Mouse (Mus musculus) liver, embryonic 13.5 days (tissue): Measurements from ENCODE around the gene Erich3. TPM values are rescaled to one million over a fixed set of nuclear protein-coding genes. Genes with fewer than 3 reads are reported as not detected.

Experiments
- ATAC-seq: fragments of 200-750 bp; cut with Nextera tagmentation; 2 replicates; pipeline ENCODE4 v1.8.0; 2017; ENCODE audit warnings: low read depth, mild to moderate bottlenecking, moderate number of reproducible peaks, moderate library complexity
- DNase-seq: peaks from one replicate; pipeline ENCODE4 v3.0.0; 2022
- H3K27ac ChIP-seq: fragments of 300-500 bp; sonication (generic); 2 replicates; pipeline ENCODE4 v1.5.1; 2015; ENCODE audit warnings: moderate library complexity, mild to moderate bottlenecking, inconsistent platforms
- H3K27me3 ChIP-seq: fragments of 300-500 bp; sonication (generic); 2 replicates; pipeline ENCODE4 v1.6.1; 2015; ENCODE audit warnings: mild to moderate bottlenecking, inconsistent platforms
- H3K36me3 ChIP-seq: fragments of 300-500 bp; sonication (generic); 2 replicates; pipeline ENCODE4 v1.6.1; 2015; ENCODE audit warnings: mild to moderate bottlenecking, inconsistent platforms
- H3K4me1 ChIP-seq: fragments of 300-500 bp; sonication (generic); replicated peaks from 2 replicates; pipeline ENCODE4 v1.6.1; 2015; ENCODE audit warnings: inconsistent platforms
- H3K4me2 ChIP-seq: fragments of 300-500 bp; sonication (generic); 2 replicates; pipeline ENCODE4 v1.6.1; 2015; ENCODE audit warnings: inconsistent platforms, mild to moderate bottlenecking, moderate library complexity
- H3K4me3 ChIP-seq: fragments of 300-500 bp; sonication (generic); replicated peaks from 2 replicates; pipeline ENCODE4 v1.5.1; 2015; ENCODE audit warnings: mild to moderate bottlenecking, inconsistent platforms
- H3K9ac ChIP-seq: fragments of 300-500 bp; sonication (generic); 2 replicates; pipeline ENCODE4 v1.6.1; 2015; ENCODE audit warnings: mild to moderate bottlenecking, inconsistent platforms
- H3K9me3 ChIP-seq: fragments of 300-500 bp; sonication (generic); replicated peaks from 2 replicates; pipeline ENCODE4 v1.6.1; 2016; ENCODE audit warnings: inconsistent platforms
- WGBS: fragments of 180-500 bp; shearing (Covaris S2); methylation state at CpG from one replicate; pipeline ENCODE4 v1.1.7; 2015; ENCODE audit not compliant: insufficient replicate concordance; 5-methylcytosine and 5-hydroxymethylcytosine counted together
- polyA plus RNA-seq: library from polyadenylated mRNA; unstranded; fragments of >200 nt; fragmentation: Nextera tagmentation; extraction: Ambion mirVana; gene quantifications from 2 replicates; pipeline ENCODE4 v1.2.1, GENCODE M21; 2015

Erich3 gene
- polyA plus RNA-seq, 1 experiment from 2014 or later = not detected

DNA sequence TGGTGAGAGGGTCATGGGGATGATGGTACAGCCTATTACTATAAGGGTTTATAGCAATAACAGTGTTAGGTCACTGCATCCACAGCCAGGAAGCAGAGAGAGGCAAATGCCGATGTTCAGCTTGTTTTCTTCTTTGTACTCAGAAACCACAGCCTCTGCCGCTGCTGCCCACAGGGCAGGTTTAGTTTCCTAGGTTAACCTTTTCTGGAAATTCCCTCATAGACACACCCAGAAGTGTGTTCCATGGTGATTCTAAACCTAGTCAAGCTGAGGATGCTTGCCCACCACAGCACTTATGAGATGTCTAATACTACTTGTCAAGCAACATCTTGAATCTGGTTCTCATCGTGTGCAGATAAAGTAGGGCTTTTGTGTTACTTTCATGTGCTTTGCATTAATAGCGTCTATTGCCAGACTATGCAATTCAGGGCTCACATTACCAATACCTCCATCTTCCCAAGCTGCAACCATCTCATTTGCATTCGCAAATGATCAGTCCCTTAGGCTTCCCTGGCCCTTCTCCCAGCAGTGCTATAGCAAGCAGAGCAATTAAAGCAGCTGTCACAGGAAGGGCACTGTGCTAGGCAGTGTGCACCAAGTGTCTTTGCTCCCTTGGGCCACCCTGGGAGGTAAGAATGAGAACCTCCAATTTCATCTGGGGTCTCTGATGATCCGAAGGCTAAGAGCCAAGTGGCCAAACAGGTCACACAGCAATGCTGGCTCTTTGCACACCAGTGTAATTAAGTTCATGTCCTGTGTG is 115.4 kb downstream of the Erich3 start:
- Histone ChIP-seq H3K4me3 (no peak overlapping the region), H3K36me3 (no peaks in the 10 kb centered on the region)
- WGBS = 52% methylated on average over 6 of the region's 6 CpGs

DNA sequence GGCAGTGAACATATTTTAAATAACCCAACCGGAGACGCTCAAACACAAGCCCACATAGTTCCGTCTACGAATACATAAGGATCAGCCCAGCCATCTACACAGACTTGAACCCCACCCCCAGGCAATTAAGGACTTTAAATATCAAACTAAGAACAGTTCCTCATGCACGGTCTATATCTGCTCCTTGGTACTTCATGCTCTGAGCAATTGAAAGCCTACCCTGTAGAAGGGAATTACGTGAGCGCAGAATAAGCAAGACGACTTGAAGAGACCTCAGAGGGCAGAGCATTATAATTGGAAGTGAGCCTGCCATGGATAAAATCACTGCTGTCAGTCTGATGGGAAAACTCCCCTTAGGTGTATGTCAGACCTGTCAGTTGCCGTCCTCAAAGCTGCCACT is 122.7 kb downstream of the Erich3 start:
- Histone ChIP-seq H3K4me3 (no peak overlapping the region), H3K9me3 (no peaks in the 10 kb centered on the region), H3K36me3 (no peaks in the 10 kb centered on the region), H3K4me1 (no peaks in the 10 kb centered on the region), H3K27me3 (no peaks in the 10 kb centered on the region), H3K9ac (no peak overlapping the region), H3K4me2 (no peak overlapping the region), H3K27ac (no peak overlapping the region)
- DNase-seq (no peak), ATAC-seq (no peak)
- 86% methylated on average over 9 of the region's 9 CpGs for WGBS

More for the DNA sequence above, 115.4 kb downstream of the Erich3 start:
- Histone ChIP-seq H3K27ac (no peak overlapping the region), H3K27me3 (no peaks in the 10 kb centered on the region), H3K4me1 (no peaks in the 10 kb centered on the region), H3K9ac (no peak overlapping the region), H3K4me2 (no peak overlapping the region), H3K9me3 (no peaks in the 10 kb centered on the region)
- DNase-seq (no peak), ATAC-seq (no peak)

- Histone ChIP-seq H3K36me3 (no peaks in the 10 kb centered on the region), H3K27ac (no peak overlapping the region), H3K4me2 (no peak overlapping the region), H3K9ac (no peak overlapping the region), H3K4me1 (no peaks in the 10 kb centered on the region), H3K27me3 (no peaks in the 10 kb centered on the region), H3K4me3 (no peak overlapping the region), H3K9me3 (no peaks in the 10 kb centered on the region)
- ATAC-seq (no peak), DNase-seq (no peak)
- 47% methylated on average over 3 of the region's 3 CpGs for WGBS
Measured at GRCm38 (mm10) chr3:154787611-154788010, 124.0 kb downstream of the Erich3 start.

DNA sequence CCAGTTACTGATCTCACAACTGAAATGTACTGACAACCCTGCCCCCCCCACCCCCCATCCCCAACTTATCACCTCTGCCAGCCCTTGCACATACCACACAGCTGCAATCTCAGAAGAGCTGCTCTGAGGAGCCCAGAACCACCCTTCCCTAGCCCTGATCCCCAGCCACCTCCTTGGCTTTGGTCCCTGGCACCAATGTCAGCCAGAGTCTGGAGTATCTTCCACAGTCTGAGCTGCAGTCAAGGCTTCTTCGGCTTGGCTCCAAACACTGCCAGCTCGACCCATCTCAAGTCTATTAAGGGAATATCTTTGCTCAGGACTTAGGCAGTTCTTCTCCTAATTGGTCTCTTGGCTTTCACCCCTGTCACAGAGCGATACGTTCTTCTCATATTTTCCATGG is 129.9 kb downstream of the Erich3 start:
- no peak for ATAC-seq
- no peaks in the 10 kb centered on the region for H3K9me3 ChIP-seq
- H3K4me3 ChIP-seq = no peak overlapping the region
- no peaks in the 10 kb centered on the region for H3K36me3 ChIP-seq
- H3K27ac ChIP-seq = no peak overlapping the region
- no peaks in the 10 kb centered on the region for H3K27me3 ChIP-seq
- no peak overlapping the region for H3K4me2 ChIP-seq
- H3K4me1 ChIP-seq = no peaks in the 10 kb centered on the region
- 69% methylated on average over 4 of the region's 4 CpGs for WGBS
- H3K9ac ChIP-seq = no peak overlapping the region
- no peak for DNase-seq

DNA sequence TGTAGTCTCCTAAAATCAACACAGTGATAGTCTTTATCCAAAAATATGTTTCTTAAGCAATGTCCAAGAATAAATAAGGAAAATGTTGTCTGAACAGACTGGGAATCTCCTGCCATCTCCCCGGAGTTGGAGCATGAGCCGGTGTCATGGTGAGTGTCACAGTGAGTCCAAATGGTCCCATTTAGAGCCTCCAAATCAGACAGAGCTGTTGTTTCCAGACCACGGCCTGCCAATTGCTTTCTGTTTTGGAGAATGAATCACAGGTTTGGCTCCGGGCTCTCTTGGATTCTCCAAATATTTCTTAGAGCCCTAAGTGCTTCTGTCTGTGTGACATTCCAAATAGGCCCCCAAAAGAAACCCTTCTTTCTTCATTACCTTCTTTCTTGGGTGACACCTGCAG is 135.1 kb downstream of the Erich3 start:
- WGBS = 72% methylated on average over 4 of the region's 4 CpGs
- ATAC-seq (no peak), DNase-seq (no peak)
- Histone ChIP-seq H3K9ac (no peak overlapping the region), H3K4me3 (no peak overlapping the region), H3K27ac (no peak overlapping the region), H3K27me3 (no peaks in the 10 kb centered on the region), H3K9me3 (no peaks in the 10 kb centered on the region), H3K36me3 (no peaks in the 10 kb centered on the region), H3K4me2 (no peak overlapping the region), H3K4me1 (no peaks in the 10 kb centered on the region)

- DNase-seq = no peak
- ATAC-seq = no peak
- Histone ChIP-seq H3K9me3 (no peaks in the 10 kb centered on the region), H3K36me3 (no peaks in the 10 kb centered on the region), H3K9ac (no peak overlapping the region), H3K4me3 (no peak overlapping the region), H3K27me3 (no peaks in the 10 kb centered on the region), H3K4me2 (no peak overlapping the region), H3K27ac (no peak overlapping the region), H3K4me1 (no peaks in the 10 kb centered on the region)
- 83% methylated on average over 8 of the region's 8 CpGs for whole genome bisulfite sequencing
Measured at GRCm38 (mm10) chr3:154800454-154800853, 136.8 kb downstream of the Erich3 start.

DNA sequence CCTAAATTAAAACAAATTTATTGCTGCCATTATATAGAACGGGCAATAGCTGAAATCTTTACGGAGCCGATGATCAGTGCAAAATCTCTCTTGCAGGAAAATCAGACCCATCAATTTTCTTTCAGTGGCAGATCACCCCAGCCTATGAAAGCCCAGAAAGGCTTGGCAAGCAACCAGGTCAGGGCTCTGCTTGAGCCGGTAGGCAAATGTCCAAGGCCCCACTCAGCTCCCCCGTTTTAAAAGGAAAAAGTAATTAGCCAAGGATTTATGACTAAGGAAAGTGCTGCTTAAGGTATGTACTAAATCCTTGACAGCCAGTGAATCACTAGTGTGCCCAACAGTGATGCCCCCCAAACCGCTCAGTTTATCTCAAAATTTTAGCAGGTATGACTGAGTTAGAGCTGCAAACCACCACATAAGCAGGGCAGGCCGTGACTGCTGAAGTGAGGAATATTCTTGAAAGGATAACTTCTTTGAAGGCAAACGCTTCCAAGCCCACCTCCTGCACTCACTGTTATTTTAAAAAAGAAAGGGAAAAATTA is 137.3 kb downstream of the Erich3 start:
- 71% methylated on average over 8 of the region's 8 CpGs for WGBS
- no peak for DNase-seq
- no peak for ATAC-seq

GRCm38 (mm10) chr3:154806626-154807025 is 143.0 kb downstream of the Erich3 start:
- 22% methylated on average over 7 of the region's 7 CpGs for WGBS

More for the DNA sequence above, 137.3 kb downstream of the Erich3 start:
- Histone ChIP-seq H3K4me1 (no peaks in the 10 kb centered on the region), H3K27me3 (no peaks in the 10 kb centered on the region), H3K4me3 (no peak overlapping the region), H3K36me3 (no peaks in the 10 kb centered on the region), H3K9ac (no peak overlapping the region), H3K9me3 (no peaks in the 10 kb centered on the region), H3K4me2 (no peak overlapping the region), H3K27ac (no peak overlapping the region)

DNA sequence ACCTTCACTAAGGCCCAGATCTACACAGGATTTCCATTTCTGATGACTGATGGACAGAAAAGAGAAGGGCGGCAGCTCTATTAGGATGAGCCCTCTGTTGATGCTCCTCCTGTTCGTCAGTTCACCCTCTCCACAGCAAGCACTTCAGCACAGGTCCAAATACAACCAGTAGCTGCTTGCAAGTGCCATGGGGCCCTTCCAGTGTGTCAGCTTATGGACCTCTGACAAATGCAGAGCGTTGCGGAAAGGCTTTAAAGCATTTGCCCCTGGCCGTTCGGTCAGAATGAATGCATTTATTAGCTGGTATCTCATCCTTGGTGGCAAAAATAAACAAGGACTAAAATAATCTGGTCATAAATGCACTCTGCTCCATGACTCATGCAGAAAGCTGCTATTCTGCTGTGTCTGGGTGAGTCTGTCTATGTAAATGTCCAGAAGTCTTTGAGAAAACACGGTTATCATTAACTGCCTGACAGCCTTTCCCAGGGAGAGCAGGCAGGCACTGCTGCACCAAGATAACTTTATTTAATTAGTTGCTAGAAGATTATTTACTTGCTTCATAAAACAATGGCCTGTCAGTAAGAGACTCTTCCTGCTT is 146.7 kb downstream of the Erich3 start:
- Histone ChIP-seq H3K27ac (no peak overlapping the region), H3K4me1 (no peaks in the 10 kb centered on the region), H3K4me2 (no peak overlapping the region), H3K4me3 (no peak overlapping the region), H3K9ac (no peak overlapping the region), H3K36me3 (no peaks in the 10 kb centered on the region), H3K27me3 (no peaks in the 10 kb centered on the region), H3K9me3 (no peaks in the 10 kb centered on the region)
- ATAC-seq (no peak), DNase-seq (no peak)
- 68% methylated on average over 7 of the region's 7 CpGs for WGBS

More at GRCm38 (mm10) chr3:154806626-154807025, 143.0 kb downstream of the Erich3 start:
- Histone ChIP-seq H3K9ac (no peak overlapping the region), H3K4me2 (no peak overlapping the region), H3K4me1 (no peaks in the 10 kb centered on the region), H3K9me3 (no peaks in the 10 kb centered on the region), H3K27me3 (no peaks in the 10 kb centered on the region), H3K36me3 (no peaks in the 10 kb centered on the region), H3K4me3 (no peak overlapping the region), H3K27ac (no peak overlapping the region)
- no peak for ATAC-seq
- no peak for DNase-seq

DNA sequence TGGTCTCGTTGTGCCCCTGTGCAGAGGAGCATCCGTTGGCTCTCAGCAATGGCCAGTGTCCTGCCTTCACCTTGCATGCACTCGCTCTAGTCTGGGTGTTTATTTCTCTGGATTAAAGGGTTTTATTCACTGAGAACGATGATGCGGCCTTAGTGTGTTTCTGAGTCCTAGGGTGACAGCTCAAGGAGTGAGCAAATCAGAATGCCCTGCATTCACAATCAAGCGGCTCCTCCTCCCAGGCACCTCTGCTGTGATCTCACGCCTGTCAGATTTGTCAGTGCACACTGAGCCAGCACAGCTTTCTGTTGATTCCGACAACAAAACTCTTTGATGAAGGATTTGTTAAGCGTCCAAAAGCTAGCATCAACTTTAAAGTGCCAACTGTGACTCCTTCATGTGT is 147.6 kb downstream of the Erich3 start:
- no peak overlapping the region for H3K9ac ChIP-seq
- no peak overlapping the region for H3K4me3 ChIP-seq
- H3K36me3 ChIP-seq = no peaks in the 10 kb centered on the region
- H3K4me2 ChIP-seq = no peak overlapping the region
- DNase-seq = no peak
- no peak for ATAC-seq
- 44% methylated on average over 9 of the region's 9 CpGs for whole genome bisulfite sequencing
- no peaks in the 10 kb centered on the region for H3K9me3 ChIP-seq
- H3K27me3 ChIP-seq = no peaks in the 10 kb centered on the region
- no peaks in the 10 kb centered on the region for H3K4me1 ChIP-seq
- H3K27ac ChIP-seq = no peak overlapping the region

DNA sequence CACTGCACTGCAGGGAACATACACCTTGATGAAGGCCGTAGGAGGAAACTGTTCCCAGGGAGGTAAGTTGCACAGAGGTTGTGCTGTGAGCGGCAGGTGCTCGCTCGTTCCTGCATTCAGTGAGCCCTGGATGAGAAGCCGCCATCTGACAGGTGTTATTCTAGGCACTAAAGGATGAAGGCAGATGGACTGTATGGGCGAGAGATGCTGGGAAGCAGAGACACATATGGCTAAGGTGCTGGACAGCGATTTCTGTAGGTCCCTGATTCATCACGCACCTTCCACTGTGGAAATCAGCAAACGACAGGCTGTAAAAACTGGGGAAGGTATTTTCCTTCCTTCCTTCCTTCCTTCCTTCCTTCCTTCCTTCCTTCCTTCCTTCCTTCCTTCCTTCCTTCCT is 148.2 kb downstream of the Erich3 start:
- Histone ChIP-seq H3K9me3 (no peaks in the 10 kb centered on the region), H3K4me2 (no peak overlapping the region), H3K27me3 (peaks cover under 1% of the 10 kb centered on the region; the same call in 1 of the 2 replicates), H3K27ac (no peak overlapping the region), H3K9ac (no peak overlapping the region), H3K4me1 (no peaks in the 10 kb centered on the region), H3K36me3 (no peaks in the 10 kb centered on the region), H3K4me3 (no peak overlapping the region)
- no peak for DNase-seq
- 58% methylated on average over 9 of the region's 9 CpGs for WGBS
- ATAC-seq = no peak

DNA sequence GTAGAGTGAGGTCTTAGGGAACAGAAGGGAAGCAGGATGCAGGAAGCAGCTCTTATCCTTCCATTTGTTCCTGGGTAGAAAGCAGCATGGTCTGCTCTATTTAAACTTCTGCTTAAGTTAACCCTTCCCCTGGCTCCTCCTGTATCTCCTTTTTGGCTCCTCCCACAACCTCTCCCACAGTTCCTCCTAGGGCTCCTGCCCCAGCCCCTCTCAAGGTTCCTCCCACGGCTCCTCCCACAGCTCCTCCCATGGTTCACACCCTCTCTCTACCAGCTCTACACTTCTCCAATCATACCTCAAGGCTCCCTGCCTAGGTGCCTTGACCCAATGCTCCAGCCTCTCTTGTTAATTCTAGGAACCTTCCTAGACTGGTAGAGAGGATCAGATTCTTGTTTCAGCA is 149.2 kb downstream of the Erich3 start:
- no peak for DNase-seq
- H3K27me3 ChIP-seq = peaks cover 6% of the 10 kb centered on the region; the same call in 1 of the 2 replicates
- 53% methylated on average over 1 of the region's 1 CpGs for WGBS
- H3K9ac ChIP-seq = no peak overlapping the region
- no peak overlapping the region for H3K27ac ChIP-seq
- no peaks in the 10 kb centered on the region for H3K36me3 ChIP-seq
- no peaks in the 10 kb centered on the region for H3K4me1 ChIP-seq
- ATAC-seq = no peak
- H3K4me2 ChIP-seq = no peak overlapping the region
- no peaks in the 10 kb centered on the region for H3K9me3 ChIP-seq
- no peak overlapping the region for H3K4me3 ChIP-seq
